Mouse (Mus musculus) stomach, postnatal 0 days (tissue): ENCODE results near the gene Becn1.

Source experiments
- CTCF ChIP-seq: IDR thresholded peaks from 2 replicates; pipeline ENCODE4 v1.5.1; 2016; ENCODE audit warnings: antibody characterized with exemption, low read depth, mild to moderate bottlenecking, moderate library complexity
- EP300 ChIP-seq: optimal IDR thresholded peaks from 2 replicates; pipeline ENCODE3; 2016; ENCODE audit warnings: antibody characterized with exemption

- TF ChIP-seq CTCF: no peak
- TF ChIP-seq EP300: no peak
Observed at GRCm38 (mm10) chr11:101245071-101245470, 57.0 kb downstream of the Becn1 start.
